Mouse (Mus musculus): ENCODE measurements around the gene Rpl32. TPM values are rescaled to one million over a fixed set of nuclear protein-coding genes. Genes with fewer than 3 reads are reported as not detected.
A peak's percentile ranks its signal among the peaks of the same experiment; 100 is the strongest.
"Not testable (repeated sequence)": the region's sequence is repeated elsewhere in the genome, so short reads cannot be mapped to it uniquely, and the experiment has no call there.

Gene Rpl32
- polyA plus RNA-seq, 1 experiment from 2014 or later = 1,794 TPM

GRCm38 (mm10) chr6:115830779-115831601, 22.4 kb upstream of the Rpl32 start:
- Histone ChIP-seq H3K27ac (ENCODE audit: low read depth, low read length) (no peak overlapping the region), H3K9ac (ENCODE audit: low read length) (no peak overlapping the region), H3K4me1 (replicated peaks; ENCODE audit: control insufficient read depth, insufficient read depth, low read length) (no peaks in the 10 kb centered on the region), H3K4me2 (ENCODE audit: low read depth, low read length, severe bottlenecking) (no peak overlapping the region), H3K9me3 (ENCODE audit: control insufficient read depth, low read length) (no peaks in the 10 kb centered on the region), H3K36me3 (ENCODE audit: control insufficient read depth, insufficient read depth, low read length) (no peaks in the 10 kb centered on the region), H3K27me3 (ENCODE audit: control insufficient read depth, insufficient read depth, low read length) (no peaks in the 10 kb centered on the region), H3K4me3 (ENCODE audit: low read depth, low read length) (no peak overlapping the region)
- no peak for ATAC-seq (replicated peaks; ENCODE audit: low FRiP score)
- DNase-seq (ENCODE audit: low spot score) = no peak
- WGBS = 89% methylated on average over 6 of the region's 6 CpGs

GRCm38 (mm10) chr6:115823850-115824464, 15.4 kb upstream of the Rpl32 start:
- not testable (repeated sequence) for H3K4me1 ChIP-seq (replicated peaks; ENCODE audit: control insufficient read depth, insufficient read depth, low read length); H3K9me3 ChIP-seq (ENCODE audit: control insufficient read depth, low read length); H3K9ac ChIP-seq (ENCODE audit: low read length); H3K27me3 ChIP-seq (ENCODE audit: control insufficient read depth, insufficient read depth, low read length); H3K27ac ChIP-seq (ENCODE audit: low read depth, low read length); H3K36me3 ChIP-seq (ENCODE audit: control insufficient read depth, insufficient read depth, low read length)
- peak; percentile 97 for ATAC-seq (replicated peaks; ENCODE audit: low FRiP score)
- Histone ChIP-seq H3K4me2 (ENCODE audit: low read depth, low read length, severe bottlenecking) (0 out of 2 replicates have a peak overlapping the region, but pooled peaks have one; percentile 21), H3K4me3 (ENCODE audit: low read depth, low read length) (0 out of 2 replicates have a peak overlapping the region, but pooled peaks have one; percentile 16)
- WGBS = 3% methylated on average over 4 of the region's 11 CpGs
- DNase-seq (ENCODE audit: low spot score) = peak; percentile 84

GRCm38 (mm10) chr6:115821216-115821993, 12.9 kb upstream of the Rpl32 start:
- no peaks in the 10 kb centered on the region for H3K27me3 ChIP-seq (ENCODE audit: control insufficient read depth, insufficient read depth, low read length)
- H3K9me3 ChIP-seq (ENCODE audit: control insufficient read depth, low read length) = no peaks in the 10 kb centered on the region
- H3K36me3 ChIP-seq (ENCODE audit: control insufficient read depth, insufficient read depth, low read length) = no peaks in the 10 kb centered on the region
- no peak for DNase-seq (ENCODE audit: low spot score)
- WGBS = 86% methylated on average over 8 of the region's 8 CpGs
- H3K9ac ChIP-seq (ENCODE audit: low read length) = no peak overlapping the region
- no peak overlapping the region for H3K27ac ChIP-seq (ENCODE audit: low read depth, low read length)
- no peak for ATAC-seq (replicated peaks; ENCODE audit: low FRiP score)
- peaks cover 3% of the 10 kb centered on the region; the same call in 1 of the 2 replicates for H3K4me1 ChIP-seq (replicated peaks; ENCODE audit: control insufficient read depth, insufficient read depth, low read length)
- no peak overlapping the region for H3K4me2 ChIP-seq (ENCODE audit: low read depth, low read length, severe bottlenecking)
- no peak overlapping the region for H3K4me3 ChIP-seq (ENCODE audit: low read depth, low read length)

GRCm38 (mm10) chr6:115818129-115818528, 9.6 kb upstream of the Rpl32 start:
- DNase-seq (ENCODE audit: low spot score) (no peak), ATAC-seq (replicated peaks; ENCODE audit: low FRiP score) (no peak)
- 89% methylated on average over 2 of the region's 2 CpGs for WGBS
- Histone ChIP-seq H3K4me1 (replicated peaks; ENCODE audit: control insufficient read depth, insufficient read depth, low read length) (no peaks in the 10 kb centered on the region), H3K27me3 (ENCODE audit: control insufficient read depth, insufficient read depth, low read length) (no peaks in the 10 kb centered on the region), H3K9me3 (ENCODE audit: control insufficient read depth, low read length) (no peaks in the 10 kb centered on the region), H3K9ac (ENCODE audit: low read length) (no peak overlapping the region), H3K36me3 (ENCODE audit: control insufficient read depth, insufficient read depth, low read length) (no peaks in the 10 kb centered on the region), H3K4me3 (ENCODE audit: low read depth, low read length) (no peak overlapping the region), H3K4me2 (ENCODE audit: low read depth, low read length, severe bottlenecking) (no peak overlapping the region), H3K27ac (ENCODE audit: low read depth, low read length) (no peak overlapping the region)

- WGBS = 75% methylated on average over 4 of the region's 4 CpGs
- Histone ChIP-seq H3K27me3 (ENCODE audit: control insufficient read depth, insufficient read depth, low read length) (no peaks in the 10 kb centered on the region), H3K4me1 (replicated peaks; ENCODE audit: control insufficient read depth, insufficient read depth, low read length) (no peaks in the 10 kb centered on the region), H3K36me3 (ENCODE audit: control insufficient read depth, insufficient read depth, low read length) (no peaks in the 10 kb centered on the region), H3K27ac (ENCODE audit: low read depth, low read length) (no peak overlapping the region), H3K9ac (ENCODE audit: low read length) (no peak overlapping the region), H3K4me2 (ENCODE audit: low read depth, low read length, severe bottlenecking) (no peak overlapping the region), H3K9me3 (ENCODE audit: control insufficient read depth, low read length) (no peaks in the 10 kb centered on the region), H3K4me3 (ENCODE audit: low read depth, low read length) (no peak overlapping the region)
- no peak for DNase-seq (ENCODE audit: low spot score)
- ATAC-seq (replicated peaks; ENCODE audit: low FRiP score) = no peak
Observed at GRCm38 (mm10) chr6:115815041-115815440, 6.5 kb upstream of the Rpl32 start.

- no peaks in the 10 kb centered on the region for H3K9me3 ChIP-seq (ENCODE audit: control insufficient read depth, low read length)
- H3K27ac ChIP-seq (ENCODE audit: low read depth, low read length) = no peak overlapping the region
- H3K4me1 ChIP-seq (replicated peaks; ENCODE audit: control insufficient read depth, insufficient read depth, low read length) = no peaks in the 10 kb centered on the region; the same call in 1 of the 2 replicates
- ATAC-seq (replicated peaks; ENCODE audit: low FRiP score) (no peak), DNase-seq (ENCODE audit: low spot score) (peak; percentile 71)
- H3K36me3 ChIP-seq (ENCODE audit: control insufficient read depth, insufficient read depth, low read length) = no peaks in the 10 kb centered on the region
- H3K4me3 ChIP-seq (ENCODE audit: low read depth, low read length) = no peak overlapping the region
- no peaks in the 10 kb centered on the region for H3K27me3 ChIP-seq (ENCODE audit: control insufficient read depth, insufficient read depth, low read length)
- H3K4me2 ChIP-seq (ENCODE audit: low read depth, low read length, severe bottlenecking) = no peak overlapping the region
- H3K9ac ChIP-seq (ENCODE audit: low read length) = no peak overlapping the region
- WGBS = 40% methylated on average over 4 of the region's 4 CpGs
Observed at GRCm38 (mm10) chr6:115814104-115814503, 5.6 kb upstream of the Rpl32 start.

- peaks cover 6% of the 10 kb centered on the region for H3K36me3 ChIP-seq (ENCODE audit: control insufficient read depth, insufficient read depth, low read length)
- H3K27ac ChIP-seq (ENCODE audit: low read depth, low read length) = no peak overlapping the region
- H3K27me3 ChIP-seq (ENCODE audit: control insufficient read depth, insufficient read depth, low read length) = no peaks in the 10 kb centered on the region
- DNase-seq (ENCODE audit: low spot score) = no peak
- 71% methylated on average over 8 of the region's 8 CpGs for WGBS
- ATAC-seq (replicated peaks; ENCODE audit: low FRiP score) = no peak
- H3K9ac ChIP-seq (ENCODE audit: low read length) = no peak overlapping the region
- H3K9me3 ChIP-seq (ENCODE audit: control insufficient read depth, low read length) = no peaks in the 10 kb centered on the region
- peaks cover 9% of the 10 kb centered on the region for H3K4me1 ChIP-seq (replicated peaks; ENCODE audit: control insufficient read depth, insufficient read depth, low read length)
- no peak overlapping the region for H3K4me2 ChIP-seq (ENCODE audit: low read depth, low read length, severe bottlenecking)
- no peak overlapping the region for H3K4me3 ChIP-seq (ENCODE audit: low read depth, low read length)
Observed at GRCm38 (mm10) chr6:115811606-115812005, 3.1 kb upstream of the Rpl32 start.

GRCm38 (mm10) chr6:115808196-115808487, 405 bp downstream of the Rpl32 start:
- peaks cover 18% of the 10 kb centered on the region for H3K4me1 ChIP-seq (replicated peaks; ENCODE audit: control insufficient read depth, insufficient read depth, low read length)
- peak overlapping the region; percentile 91 for H3K27ac ChIP-seq (ENCODE audit: low read depth, low read length)
- H3K9me3 ChIP-seq (ENCODE audit: control insufficient read depth, low read length) = no peaks in the 10 kb centered on the region
- H3K4me3 ChIP-seq (ENCODE audit: low read depth, low read length) = peak overlapping the region; percentile 98
- H3K9ac ChIP-seq (ENCODE audit: low read length) = peak overlapping the region; percentile 100
- peak overlapping the region; percentile 90 for H3K4me2 ChIP-seq (ENCODE audit: low read depth, low read length, severe bottlenecking)
- WGBS = under 1% methylated on average over 22 of the region's 22 CpGs
- no peak for ATAC-seq (replicated peaks; ENCODE audit: low FRiP score)
- no peak for DNase-seq (ENCODE audit: low spot score)
- H3K27me3 ChIP-seq (ENCODE audit: control insufficient read depth, insufficient read depth, low read length) = no peaks in the 10 kb centered on the region
- H3K36me3 ChIP-seq (ENCODE audit: control insufficient read depth, insufficient read depth, low read length) = peaks cover 9% of the 10 kb centered on the region
